Mouse (Mus musculus) lung, postnatal 0 days (tissue): ENCODE data around the gene Mtfmt. TPM values are rescaled to one million over a fixed set of nuclear protein-coding genes. Genes with fewer than 3 reads are reported as not detected.

ENCODE experiments used
- ATAC-seq: fragments of 200-750 bp; cut with Nextera tagmentation; 2 replicates; pipeline ENCODE4 v1.8.0; 2017; ENCODE audit warnings: moderate library complexity
- DNase-seq: peaks from one replicate; pipeline ENCODE4 v3.0.0-alpha.2; 2016; ENCODE audit warnings: low spot score
- H3K27ac ChIP-seq: fragments of 300-500 bp; sonication (generic); 2 replicates; pipeline ENCODE4 v1.5.1; 2014; ENCODE audit warnings: antibody characterized with exemption, mild to moderate bottlenecking, low read length, mixed read lengths
- H3K27me3 ChIP-seq: fragments of 300-500 bp; sonication (generic); replicated peaks from 2 replicates; pipeline ENCODE4 v1.6.1; 2014; ENCODE audit warnings: low read length, mixed read lengths; ENCODE audit not compliant: insufficient read depth
- H3K36me3 ChIP-seq: fragments of 300-500 bp; sonication (generic); 2 replicates; pipeline ENCODE4 v1.6.1; 2014; ENCODE audit warnings: low read length, mixed read lengths; ENCODE audit not compliant: insufficient read depth
- H3K4me1 ChIP-seq: fragments of 300-500 bp; sonication (generic); 2 replicates; pipeline ENCODE4 v1.6.1; 2014; ENCODE audit warnings: antibody characterized with exemption, low read depth, low read length, mixed read lengths; ENCODE audit not compliant: insufficient read depth
- H3K4me2 ChIP-seq: fragments of 300-500 bp; sonication (generic); replicated peaks from 2 replicates; pipeline ENCODE4 v1.6.1; 2014; ENCODE audit warnings: low read depth, mild to moderate bottlenecking, low read length, moderate library complexity, mixed read lengths
- H3K4me3 ChIP-seq: fragments of 300-500 bp; sonication (generic); 2 replicates; pipeline ENCODE4 v1.5.1; 2014; ENCODE audit warnings: low read depth, low read length
- H3K9ac ChIP-seq: fragments of 300-500 bp; sonication (generic); replicated peaks from 2 replicates; pipeline ENCODE4 v1.6.1; 2014; ENCODE audit warnings: low read depth, mild to moderate bottlenecking
- H3K9me3 ChIP-seq: fragments of 300-500 bp; sonication (generic); 2 replicates; pipeline ENCODE4 v1.6.1; 2016; ENCODE audit warnings: low read length, mixed read lengths
- CTCF ChIP-seq: IDR thresholded peaks from 2 replicates; pipeline ENCODE4 v1.5.1; 2016; ENCODE audit warnings: antibody characterized with exemption, mild to moderate bottlenecking
- EP300 ChIP-seq: IDR thresholded peaks from 2 replicates; pipeline ENCODE4 v1.6.1; 2016; ENCODE audit warnings: antibody characterized with exemption, mild to moderate bottlenecking, control low read depth
- WGBS: fragments of 180-500 bp; shearing (Covaris S2); extraction: QIAGEN DNeasy Blood & Tissue Kit; methylation state at CpG from one replicate; pipeline ENCODE4 v1.1.7; 2014; 5-methylcytosine and 5-hydroxymethylcytosine counted together
- polyA plus RNA-seq: library from polyadenylated mRNA; unstranded; fragments of >200 nt; fragmentation: Nextera tagmentation; extraction: Ambion mirVana; gene quantifications from 2 replicates; pipeline ENCODE4 v1.2.1, GENCODE M21; 2015

The Mtfmt gene
- polyA plus RNA-seq, 1 experiment from 2014 or later, result 10.2 TPM

DNA sequence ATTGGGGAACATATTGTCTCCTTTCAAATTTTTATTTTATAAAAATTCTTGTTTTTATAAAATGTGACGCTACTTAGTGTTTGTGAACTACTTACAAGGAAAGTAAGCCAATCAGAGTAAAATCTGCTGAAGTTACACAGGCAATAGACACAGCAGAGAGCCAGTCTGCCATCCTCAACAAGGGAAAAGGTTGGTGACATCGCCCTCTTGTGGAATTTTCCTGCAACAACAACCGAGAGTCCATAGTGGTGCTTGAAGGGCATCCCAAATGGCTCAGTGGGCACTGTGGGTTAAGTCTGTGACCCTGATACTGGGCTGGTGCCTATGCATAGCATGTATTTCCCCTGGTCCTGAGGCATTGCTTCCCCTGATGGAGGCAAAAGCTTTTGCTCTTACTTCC lies 3.3 kb upstream of the Mtfmt start:
- H3K27me3 ChIP-seq, result no peaks in the 10 kb centered on the region
- no peak overlapping the region for H3K9ac ChIP-seq
- no peaks in the 10 kb centered on the region for H3K9me3 ChIP-seq
- no peak overlapping the region for H3K4me2 ChIP-seq
- ATAC-seq, result peak; percentile 54
- H3K27ac ChIP-seq, result no peak overlapping the region
- under 1% methylated on average over 3 of the region's 3 CpGs for WGBS
- no peak overlapping the region for H3K4me3 ChIP-seq
- H3K4me1 ChIP-seq, result no peaks in the 10 kb centered on the region
- peak; percentile 79 for DNase-seq
- no peak for TF ChIP-seq EP300
- TF ChIP-seq CTCF, result peak; percentile 95
- no peaks in the 10 kb centered on the region for H3K36me3 ChIP-seq

DNA sequence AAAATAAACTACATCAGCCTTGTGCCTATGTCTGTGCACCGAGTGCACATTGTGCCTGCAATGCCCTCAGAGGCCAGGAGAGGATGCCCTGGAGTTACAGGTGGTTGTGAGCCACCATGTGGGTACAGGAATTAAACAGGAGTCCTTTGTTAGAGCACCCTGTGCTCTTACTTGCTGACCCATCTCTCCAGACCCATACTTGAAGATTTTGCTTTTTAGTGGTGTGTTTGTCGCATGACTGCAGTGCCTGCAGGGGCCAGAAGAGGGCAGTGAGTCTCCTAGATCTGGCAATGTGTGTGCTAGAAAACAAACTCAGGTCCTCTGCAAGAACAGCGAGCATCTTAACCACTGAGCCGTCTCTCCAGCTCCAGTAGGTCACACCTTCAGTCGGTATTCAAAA lies 1.4 kb upstream of the Mtfmt start:
- Histone ChIP-seq H3K4me3 (no peak overlapping the region), H3K4me2 (no peak overlapping the region), H3K27me3 (no peaks in the 10 kb centered on the region), H3K36me3 (no peaks in the 10 kb centered on the region), H3K9ac (no peak overlapping the region), H3K4me1 (no peaks in the 10 kb centered on the region), H3K9me3 (no peaks in the 10 kb centered on the region), H3K27ac (no peak overlapping the region)
- ATAC-seq, result no peak
- no peak for TF ChIP-seq EP300
- TF ChIP-seq CTCF, result peak; percentile 65
- peak; percentile 44 for DNase-seq
- WGBS, result 70% methylated on average over 5 of the region's 5 CpGs

- DNase-seq, result no peak
- WGBS, result 64% methylated on average over 4 of the region's 4 CpGs
- ATAC-seq, result no peak
- no peak for TF ChIP-seq CTCF
- TF ChIP-seq EP300, result no peak
- Histone ChIP-seq H3K9me3 (no peaks in the 10 kb centered on the region), H3K4me3 (no peak overlapping the region), H3K27ac (no peak overlapping the region), H3K27me3 (no peaks in the 10 kb centered on the region), H3K9ac (no peak overlapping the region), H3K4me2 (peak overlapping the region; percentile 89; the same call in 1 of the 2 replicates), H3K36me3 (no peaks in the 10 kb centered on the region), H3K4me1 (no peaks in the 10 kb centered on the region)
These were observed 371 bp upstream of the Mtfmt start for GRCm38 (mm10) chr9:65435211-65435610.

- TF ChIP-seq CTCF, result peak; percentile 31
- no peak for TF ChIP-seq EP300
- WGBS, result 91% methylated on average over 4 of the region's 4 CpGs
- no peaks in the 10 kb centered on the region for H3K9me3 ChIP-seq
- H3K4me1 ChIP-seq, result no peaks in the 10 kb centered on the region
- H3K9ac ChIP-seq, result no peak overlapping the region
- H3K4me3 ChIP-seq, result no peak overlapping the region
- DNase-seq, result no peak
- no peak for ATAC-seq
- no peak overlapping the region for H3K27ac ChIP-seq
- H3K4me2 ChIP-seq, result no peak overlapping the region
- H3K36me3 ChIP-seq, result peaks cover 21% of the 10 kb centered on the region
- no peaks in the 10 kb centered on the region for H3K27me3 ChIP-seq
These were observed 9.1 kb downstream of the Mtfmt start for GRCm38 (mm10) chr9:65444692-65445091.

DNA sequence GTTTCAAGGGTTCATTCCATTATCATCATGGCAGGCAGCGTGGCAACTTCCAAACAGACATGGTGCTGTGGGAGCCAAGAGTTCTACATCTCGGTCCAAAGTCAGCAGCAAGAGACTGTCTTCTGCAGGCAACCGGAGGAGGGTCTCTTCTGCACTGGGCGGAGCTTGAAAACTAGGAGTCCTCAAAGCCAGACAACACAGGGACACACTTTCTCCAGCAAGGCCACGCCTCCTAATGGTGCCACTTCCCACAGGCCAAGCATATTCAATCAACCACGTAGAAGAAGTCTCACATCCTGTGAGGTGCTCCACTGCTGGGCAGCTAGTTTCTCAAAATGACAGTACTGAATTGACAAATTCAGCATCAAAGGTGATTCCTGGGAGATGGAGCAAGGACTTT lies 12.4 kb downstream of the Mtfmt start:
- Histone ChIP-seq H3K9me3 (no peaks in the 10 kb centered on the region), H3K27me3 (no peaks in the 10 kb centered on the region), H3K4me3 (no peak overlapping the region), H3K9ac (no peak overlapping the region), H3K4me1 (no peaks in the 10 kb centered on the region), H3K27ac (no peak overlapping the region), H3K4me2 (no peak overlapping the region), H3K36me3 (peaks cover 23% of the 10 kb centered on the region)
- no peak for TF ChIP-seq EP300
- no peak for TF ChIP-seq CTCF
- WGBS, result 89% methylated on average over 6 of the region's 6 CpGs
- DNase-seq, result no peak
- no peak for ATAC-seq

- Histone ChIP-seq H3K27ac (no peak overlapping the region), H3K4me2 (no peak overlapping the region), H3K4me1 (peaks cover 4% of the 10 kb centered on the region; the same call in 1 of the 2 replicates), H3K4me3 (no peak overlapping the region), H3K9ac (no peak overlapping the region), H3K9me3 (no peaks in the 10 kb centered on the region), H3K27me3 (no peaks in the 10 kb centered on the region), H3K36me3 (no peaks in the 10 kb centered on the region)
- TF ChIP-seq CTCF, result no peak
- no peak for TF ChIP-seq EP300
- ATAC-seq (no peak), DNase-seq (no peak)
- 88% methylated on average over 2 of the region's 2 CpGs for WGBS
These were observed 23.4 kb downstream of the Mtfmt start for GRCm38 (mm10) chr9:65458975-65459374.

GRCm38 (mm10) chr9:65460198-65460597 lies 24.6 kb downstream of the Mtfmt start:
- Histone ChIP-seq H3K27ac (peak overlapping the region; percentile 82; the same call in 1 of the 2 replicates), H3K4me3 (peak overlapping the region; percentile 77), H3K36me3 (no peaks in the 10 kb centered on the region), H3K9ac (no peak overlapping the region), H3K27me3 (no peaks in the 10 kb centered on the region), H3K9me3 (no peaks in the 10 kb centered on the region), H3K4me1 (peaks cover 4% of the 10 kb centered on the region; the same call in 1 of the 2 replicates), H3K4me2 (peak overlapping the region; percentile 73)
- TF ChIP-seq CTCF, result no peak
- no peak for TF ChIP-seq EP300
- ATAC-seq (no peak), DNase-seq (no peak)
- 67% methylated on average over 3 of the region's 3 CpGs for WGBS
